Mouse (Mus musculus) gastrocnemius, postnatal 10 days (tissue): ENCODE data around the gene Ptprd. TPM values are rescaled to one million over a fixed set of nuclear protein-coding genes. Genes with fewer than 3 reads are reported as not detected.

Experiments
- DNase-seq: peaks from one replicate; pipeline ENCODE4 v3.0.0; 2021; ENCODE audit warnings: mixed read lengths
- total RNA-seq, 2 experiments: library from RNA; stranded (reverse); gene quantifications; 2 replicates each; pipeline ENCODE4 v1.2.3; 2021

The Ptprd gene
- total RNA-seq, 2 experiments from 2014 or later, result 43.3 to 53.4 TPM

- DNase-seq, result no peak
These were observed 1918.9 kb downstream of the Ptprd start for GRCm38 (mm10) chr4:76292733-76293357.

GRCm38 (mm10) chr4:76290484-76290818 lies 1921.3 kb downstream of the Ptprd start:
- DNase-seq, result no peak

- DNase-seq, result no peak
These were observed 1921.9 kb downstream of the Ptprd start for GRCm38 (mm10) chr4:76289612-76290483.

- DNase-seq, result no peak
These were observed 1925.7 kb downstream of the Ptprd start for GRCm38 (mm10) chr4:76286016-76286415.

GRCm38 (mm10) chr4:76282886-76283285 lies 1928.9 kb downstream of the Ptprd start:
- DNase-seq, result no peak

DNA sequence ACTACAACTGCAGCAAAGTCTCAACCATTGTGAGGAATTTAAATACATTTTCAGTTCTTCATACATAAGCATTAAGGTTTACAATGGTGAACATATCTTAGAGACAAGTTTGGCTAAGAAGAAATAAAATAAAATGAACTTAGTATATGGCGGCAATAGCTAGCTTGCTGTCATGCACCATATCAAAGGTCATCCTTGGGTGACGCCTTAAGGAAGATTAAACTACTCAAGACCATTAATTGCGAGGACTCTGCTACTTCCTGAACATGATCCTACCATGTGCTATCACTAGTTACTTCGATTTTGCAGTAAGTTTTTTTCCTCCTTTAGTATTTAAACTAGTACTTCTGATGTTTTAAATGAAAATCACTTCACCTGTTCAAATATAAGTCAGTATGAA lies 1949.0 kb downstream of the Ptprd start:
- no peak for DNase-seq

GRCm38 (mm10) chr4:76260686-76261085 lies 1951.1 kb downstream of the Ptprd start:
- no peak for DNase-seq

DNA sequence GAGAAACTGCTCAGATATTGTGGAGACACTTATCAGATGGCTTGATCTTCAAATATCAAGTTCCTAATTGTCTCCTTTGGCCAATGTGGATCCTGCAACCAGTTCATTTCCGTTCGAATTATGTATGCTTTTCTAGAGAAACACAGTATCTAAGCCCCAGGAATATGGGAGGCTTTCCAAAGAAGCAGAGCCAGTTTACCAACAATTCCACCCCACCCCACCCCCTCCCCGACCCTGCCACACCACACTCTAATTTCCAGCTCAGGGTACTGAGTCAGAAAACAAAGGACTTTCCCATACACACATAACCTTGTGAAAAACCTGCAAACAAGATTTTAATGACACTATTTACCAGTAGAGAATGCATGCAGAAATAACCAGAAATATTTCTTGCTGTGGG lies 1951.5 kb downstream of the Ptprd start:
- DNase-seq, result no peak

DNA sequence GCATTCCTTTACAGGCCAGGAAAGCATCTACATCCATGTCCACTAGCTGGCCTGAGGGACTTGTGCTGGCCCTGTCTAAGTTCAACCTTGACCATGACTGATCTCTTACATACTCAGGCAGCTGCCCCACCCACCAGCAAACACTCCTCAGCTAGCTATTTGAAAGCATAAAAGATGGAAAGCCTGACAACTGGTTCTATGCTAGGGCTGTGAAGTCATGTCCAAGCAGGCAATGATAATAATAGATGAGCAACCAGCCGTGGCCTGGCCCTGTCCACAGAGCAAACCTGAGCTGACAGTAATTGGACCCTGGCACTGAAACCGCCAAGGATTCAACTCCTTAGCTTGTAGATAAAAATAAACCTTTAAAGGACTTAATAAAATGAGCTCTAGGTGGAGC lies 1952.1 kb downstream of the Ptprd start:
- DNase-seq, result peak; percentile 26

GRCm38 (mm10) chr4:76244371-76244770 lies 1967.4 kb downstream of the Ptprd start:
- no peak for DNase-seq

DNA sequence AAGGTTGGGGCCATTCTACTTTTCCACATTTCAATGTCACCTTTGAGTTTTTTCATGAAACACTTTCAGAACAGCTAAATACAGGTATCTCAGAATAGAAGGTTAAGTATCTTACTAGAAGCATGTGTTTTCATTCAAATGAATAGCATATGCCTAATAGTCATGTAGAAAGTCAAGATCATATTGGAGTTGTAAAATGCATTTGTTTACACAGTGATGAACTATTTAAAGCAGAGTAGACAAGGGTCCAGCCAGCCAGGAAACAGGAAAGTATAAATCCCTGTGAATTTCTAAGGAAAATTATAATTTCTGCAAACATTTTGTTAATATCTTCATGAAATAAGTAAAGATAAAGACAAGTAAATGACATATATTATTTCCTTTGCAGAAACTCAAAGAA lies 1970.2 kb downstream of the Ptprd start:
- DNase-seq, result no peak

GRCm38 (mm10) chr4:76241140-76241539 lies 1970.6 kb downstream of the Ptprd start:
- no peak for DNase-seq

DNA sequence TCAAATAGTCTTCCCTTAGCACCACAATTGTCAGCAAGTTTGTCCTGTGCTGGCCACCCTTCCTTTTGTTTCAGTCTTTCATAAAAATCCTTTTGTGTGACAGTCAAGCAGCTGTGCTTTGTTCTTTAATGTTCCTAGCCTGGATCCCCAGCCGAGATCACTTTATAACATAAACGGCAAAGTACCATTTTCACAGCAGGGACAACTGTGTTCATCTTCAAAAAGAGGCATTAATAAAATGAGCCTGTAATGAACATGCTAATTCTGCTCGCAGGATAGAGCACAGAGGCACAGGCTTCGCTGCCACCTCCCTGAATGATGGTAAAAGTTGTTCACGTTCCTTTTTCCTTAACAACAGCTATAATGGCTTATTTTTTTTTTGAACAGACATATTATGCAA lies 1972.7 kb downstream of the Ptprd start:
- DNase-seq, result no peak

DNA sequence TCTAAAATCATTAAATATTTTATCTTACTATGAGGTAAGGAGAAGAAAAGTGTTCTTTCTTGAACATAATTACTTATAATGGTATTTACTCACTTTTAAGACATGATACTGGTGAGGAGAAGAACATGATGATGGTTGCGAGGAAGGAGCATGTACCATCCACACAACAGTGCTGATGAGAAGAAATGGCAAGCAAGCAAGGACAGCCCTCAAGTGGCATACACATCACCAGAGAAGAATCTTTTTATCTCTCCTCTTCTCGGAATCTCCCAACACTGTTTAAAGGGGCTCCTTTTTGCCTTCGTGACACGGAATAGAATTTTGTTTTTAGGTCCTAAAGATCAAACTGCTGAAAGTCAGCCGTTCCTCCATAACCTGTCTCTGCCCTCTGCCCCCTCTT lies 1973.2 kb downstream of the Ptprd start:
- no peak for DNase-seq

GRCm38 (mm10) chr4:76237827-76238226 lies 1973.9 kb downstream of the Ptprd start:
- DNase-seq, result no peak

DNA sequence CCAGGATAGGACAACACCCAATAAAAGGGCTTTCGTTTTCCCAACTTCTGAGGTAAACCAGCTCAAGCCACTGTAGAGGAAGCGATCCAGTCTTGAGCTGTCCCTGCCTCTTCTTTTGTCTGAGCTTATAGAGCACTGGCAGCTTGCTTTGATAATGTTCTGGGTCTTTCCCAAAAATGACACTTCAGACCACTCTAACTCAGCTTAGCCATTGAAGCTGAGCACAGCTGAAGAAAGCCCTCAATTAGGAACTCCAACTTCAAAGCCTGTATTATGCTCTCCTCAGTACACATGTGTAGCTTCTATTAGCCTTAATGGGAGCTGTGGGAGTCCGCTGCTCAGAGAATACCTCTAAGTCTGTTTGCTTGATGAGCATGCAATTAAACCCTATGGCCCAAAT lies 1988.0 kb downstream of the Ptprd start:
- DNase-seq, result no peak

DNA sequence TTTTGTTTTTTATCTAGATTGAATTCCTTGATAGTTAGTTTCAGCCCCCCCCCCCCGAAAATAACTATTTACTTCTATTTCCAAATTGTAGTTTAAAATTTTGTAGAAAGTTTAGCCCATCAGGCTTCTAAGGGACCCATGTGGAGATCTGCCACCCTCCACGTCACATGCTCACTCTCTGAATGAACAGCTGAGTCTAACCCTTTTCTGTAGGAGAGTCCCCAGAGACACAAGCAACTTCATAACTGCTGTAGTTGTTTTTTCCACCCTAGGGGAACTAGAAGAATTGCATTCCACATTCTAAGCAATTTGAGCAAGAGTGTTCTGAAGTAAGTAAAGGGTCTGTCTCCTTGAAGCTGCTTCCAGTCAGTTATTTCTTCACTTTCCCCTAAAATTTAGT lies 1989.2 kb downstream of the Ptprd start:
- no peak for DNase-seq

DNA sequence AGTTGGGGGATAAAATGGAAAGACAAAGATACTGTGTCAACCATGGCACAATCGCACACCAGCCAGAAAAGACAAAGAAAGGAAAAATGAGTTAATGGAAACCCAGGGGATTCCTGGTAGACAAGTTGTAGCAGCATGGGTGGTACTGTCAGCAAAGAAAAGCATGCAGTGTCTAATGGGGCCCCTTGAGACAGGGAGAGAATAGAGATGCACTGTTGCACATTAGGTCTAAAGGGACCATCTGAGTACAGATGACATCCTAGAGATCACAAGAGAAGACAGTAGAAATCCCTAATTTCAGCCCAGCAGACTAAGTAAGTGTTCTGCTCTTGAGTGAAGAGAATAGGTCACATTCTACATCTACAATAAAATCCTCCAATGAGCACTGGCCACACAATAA lies 1993.7 kb downstream of the Ptprd start:
- DNase-seq, result no peak

GRCm38 (mm10) chr4:76215141-76215540 lies 1996.6 kb downstream of the Ptprd start:
- DNase-seq, result no peak

DNA sequence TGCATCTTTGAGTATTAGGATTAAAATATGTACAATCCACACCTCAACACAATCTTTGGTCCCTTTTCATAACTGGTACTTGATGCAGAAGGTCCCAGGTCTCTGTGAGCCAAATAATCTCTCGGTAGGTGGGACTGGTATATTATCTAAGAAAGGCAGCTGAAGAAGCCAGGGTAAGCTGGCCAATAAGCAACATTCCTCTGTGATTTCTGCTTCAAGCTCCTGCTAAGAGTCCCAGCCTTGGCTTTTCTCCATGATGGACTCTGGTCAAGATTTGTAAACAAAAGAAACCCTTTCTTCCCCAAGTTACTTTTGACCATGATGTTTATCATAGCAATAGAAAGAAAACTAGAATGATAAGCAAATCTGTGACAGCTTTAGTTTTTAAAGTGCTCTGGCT lies 2012.4 kb downstream of the Ptprd start:
- no peak for DNase-seq

DNA sequence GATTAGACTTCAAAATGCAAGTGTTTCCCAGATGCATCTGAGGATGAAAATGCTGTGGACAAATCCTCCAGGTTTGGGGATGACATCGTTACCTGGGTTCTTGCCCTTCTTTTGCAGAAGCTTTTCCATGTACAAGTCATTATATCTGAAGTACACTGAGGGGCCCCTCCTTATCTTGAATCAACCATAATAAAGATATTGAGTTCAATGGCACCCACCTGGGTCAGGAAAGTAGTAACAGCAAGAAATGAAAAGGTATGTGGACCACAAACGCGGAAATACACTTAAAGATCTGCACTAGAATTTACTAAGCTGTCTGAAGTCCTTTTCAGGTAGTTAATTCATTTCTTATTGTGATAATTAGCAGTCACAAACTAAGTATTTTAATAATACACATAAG lies 2017.0 kb downstream of the Ptprd start:
- DNase-seq, result no peak

GRCm38 (mm10) chr4:76193496-76193895 lies 2018.3 kb downstream of the Ptprd start:
- no peak for DNase-seq

- no peak for DNase-seq
These were observed 2019.7 kb downstream of the Ptprd start for GRCm38 (mm10) chr4:76192031-76192430.

DNA sequence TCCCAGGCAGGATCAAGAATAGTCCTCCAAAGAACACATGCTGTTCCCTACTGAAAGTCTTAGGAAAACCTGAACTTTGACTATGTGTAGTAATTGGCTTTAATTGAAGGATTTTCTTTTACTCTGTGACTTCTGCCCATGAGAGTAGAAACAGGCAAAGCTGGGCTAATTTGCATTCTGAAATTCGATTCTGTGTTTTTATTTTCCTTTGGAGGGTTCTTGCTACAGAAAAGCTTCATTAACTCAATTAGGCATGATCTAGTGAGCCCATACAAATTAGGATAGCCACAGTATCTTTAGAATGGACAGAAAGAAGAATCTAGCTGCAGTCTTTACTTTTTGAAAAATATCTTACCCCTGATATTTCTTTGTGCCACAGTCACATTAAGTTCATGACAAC lies 2021.0 kb downstream of the Ptprd start:
- no peak for DNase-seq
